Mouse (Mus musculus): Measurements from ENCODE around the gene Vsig1.

- TF ChIP-seq POLR2A (IDR thresholded peaks at IDR 0.05; ENCODE audit: low read depth, low read length), result no peak
- TF ChIP-seq CTCF (conservative IDR thresholded peaks at IDR 0.05; ENCODE audit: insufficient read depth, insufficient read length, low read depth, low read length), result no peak
Measured at GRCm38 (mm10) chrX:140891796-140892195, 15.6 kb upstream of the Vsig1 start.

All from kidney, adult 2 months (tissue).